Mouse (Mus musculus) lung, postnatal 0 days (tissue): Measurements from ENCODE around the gene Myo10. TPM values are rescaled to one million over a fixed set of nuclear protein-coding genes. Genes with fewer than 3 reads are reported as not detected.

Experiments used
- ATAC-seq: fragments of 200-750 bp; cut with Nextera tagmentation; 2 replicates; pipeline ENCODE4 v1.8.0; 2017; ENCODE audit warnings: moderate library complexity
- DNase-seq: peaks from one replicate; pipeline ENCODE4 v3.0.0-alpha.2; 2016; ENCODE audit warnings: low spot score
- H3K27ac ChIP-seq: fragments of 300-500 bp; sonication (generic); 2 replicates; pipeline ENCODE4 v1.5.1; 2014; ENCODE audit warnings: antibody characterized with exemption, mild to moderate bottlenecking, low read length, mixed read lengths
- H3K27me3 ChIP-seq: fragments of 300-500 bp; sonication (generic); replicated peaks from 2 replicates; pipeline ENCODE4 v1.6.1; 2014; ENCODE audit warnings: low read length, mixed read lengths; ENCODE audit not compliant: insufficient read depth
- H3K36me3 ChIP-seq: fragments of 300-500 bp; sonication (generic); 2 replicates; pipeline ENCODE4 v1.6.1; 2014; ENCODE audit warnings: low read length, mixed read lengths; ENCODE audit not compliant: insufficient read depth
- H3K4me1 ChIP-seq: fragments of 300-500 bp; sonication (generic); 2 replicates; pipeline ENCODE4 v1.6.1; 2014; ENCODE audit warnings: antibody characterized with exemption, low read depth, low read length, mixed read lengths; ENCODE audit not compliant: insufficient read depth
- H3K4me2 ChIP-seq: fragments of 300-500 bp; sonication (generic); replicated peaks from 2 replicates; pipeline ENCODE4 v1.6.1; 2014; ENCODE audit warnings: low read depth, mild to moderate bottlenecking, low read length, moderate library complexity, mixed read lengths
- H3K4me3 ChIP-seq: fragments of 300-500 bp; sonication (generic); 2 replicates; pipeline ENCODE4 v1.5.1; 2014; ENCODE audit warnings: low read depth, low read length
- H3K9ac ChIP-seq: fragments of 300-500 bp; sonication (generic); replicated peaks from 2 replicates; pipeline ENCODE4 v1.6.1; 2014; ENCODE audit warnings: low read depth, mild to moderate bottlenecking
- H3K9me3 ChIP-seq: fragments of 300-500 bp; sonication (generic); 2 replicates; pipeline ENCODE4 v1.6.1; 2016; ENCODE audit warnings: low read length, mixed read lengths
- CTCF ChIP-seq: IDR thresholded peaks from 2 replicates; pipeline ENCODE4 v1.5.1; 2016; ENCODE audit warnings: antibody characterized with exemption, mild to moderate bottlenecking
- EP300 ChIP-seq: IDR thresholded peaks from 2 replicates; pipeline ENCODE4 v1.6.1; 2016; ENCODE audit warnings: antibody characterized with exemption, mild to moderate bottlenecking, control low read depth
- WGBS: fragments of 180-500 bp; shearing (Covaris S2); extraction: QIAGEN DNeasy Blood & Tissue Kit; methylation state at CpG from one replicate; pipeline ENCODE4 v1.1.7; 2014; 5-methylcytosine and 5-hydroxymethylcytosine counted together
- polyA plus RNA-seq: library from polyadenylated mRNA; unstranded; fragments of >200 nt; fragmentation: Nextera tagmentation; extraction: Ambion mirVana; gene quantifications from 2 replicates; pipeline ENCODE4 v1.2.1, GENCODE M21; 2015

Gene Myo10
- polyA plus RNA-seq, 1 experiment from 2014 or later = 17.3 TPM

DNA sequence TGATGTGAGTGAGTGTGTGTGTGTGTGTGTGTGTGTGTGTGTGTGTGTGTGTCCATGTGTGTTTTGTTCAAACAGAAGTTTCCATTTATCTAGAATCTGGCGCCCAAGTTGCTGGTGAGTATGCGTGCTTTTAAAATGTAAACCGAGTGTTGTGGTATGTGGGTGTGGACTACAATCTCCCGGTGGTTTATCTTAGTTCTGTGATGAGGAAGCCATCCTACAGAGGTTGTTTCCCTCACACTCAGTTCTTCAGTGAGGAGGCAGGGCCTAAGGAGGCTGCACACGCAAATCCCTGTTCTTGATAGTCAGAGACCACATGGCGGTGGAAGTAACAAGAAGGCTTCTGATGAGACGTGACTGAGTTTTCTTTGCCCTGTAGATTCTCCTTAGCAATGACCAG lies 73.6 kb downstream of the Myo10 start:
- TF ChIP-seq CTCF (no peak), EP300 (no peak)
- ATAC-seq (peak; percentile 17; the same call in 1 of the 2 replicates), DNase-seq (no peak)
- Histone ChIP-seq H3K36me3 (no peaks in the 10 kb centered on the region), H3K4me1 (peaks cover 6% of the 10 kb centered on the region; the same call in 1 of the 2 replicates), H3K9ac (no peak overlapping the region), H3K4me2 (no peak overlapping the region), H3K9me3 (no peaks in the 10 kb centered on the region), H3K27me3 (no peaks in the 10 kb centered on the region), H3K27ac (no peak overlapping the region), H3K4me3 (no peak overlapping the region)
- WGBS = 54% methylated on average over 7 of the region's 7 CpGs

DNA sequence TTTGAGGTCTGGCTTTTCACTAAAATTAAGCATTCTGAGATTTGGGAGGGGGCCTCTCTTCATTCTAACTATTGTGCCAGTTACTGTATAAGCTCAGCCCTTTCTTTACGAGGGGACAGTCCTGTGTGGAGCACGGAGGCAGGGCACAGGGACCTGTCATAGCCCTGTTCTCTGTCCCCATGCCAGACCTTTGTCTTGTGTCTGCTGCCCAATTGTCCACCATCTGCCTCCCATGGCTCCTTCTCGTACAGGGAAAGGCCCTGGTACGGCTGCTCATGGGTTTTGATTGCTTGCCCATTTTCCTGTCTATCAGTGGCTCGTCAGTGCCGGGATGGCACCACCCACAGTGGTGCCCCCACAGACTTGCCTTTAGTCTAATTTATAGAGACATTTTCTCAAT lies 74.3 kb downstream of the Myo10 start:
- 98% methylated on average over 6 of the region's 6 CpGs for WGBS
- no peak for TF ChIP-seq EP300
- TF ChIP-seq CTCF = no peak

DNA sequence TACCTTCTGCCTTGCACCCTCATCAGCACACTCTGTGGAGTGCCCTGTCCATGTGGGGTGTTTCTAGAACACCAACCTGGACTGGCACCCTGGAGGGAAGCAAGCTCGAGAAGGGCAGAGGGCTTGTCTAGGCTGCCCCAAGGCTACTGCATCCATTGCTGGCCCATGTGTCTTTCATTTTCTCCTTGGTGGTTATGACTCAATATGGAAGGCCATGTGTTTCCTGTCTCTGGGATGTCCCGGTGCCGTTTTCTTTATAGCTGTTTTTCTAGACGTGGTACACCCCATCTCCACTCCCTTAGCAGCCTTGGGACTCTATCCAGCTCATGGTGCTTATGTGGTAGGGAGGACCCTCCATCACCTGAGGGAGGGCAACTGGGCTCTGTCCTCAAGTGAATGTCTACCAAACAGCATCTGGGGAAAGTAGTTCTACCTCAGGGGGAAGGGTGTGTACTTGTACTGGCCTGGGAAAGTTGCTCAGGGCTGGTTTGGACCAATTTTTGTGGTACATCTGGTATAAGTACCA lies 76.8 kb downstream of the Myo10 start:
- no peak overlapping the region for H3K9ac ChIP-seq
- H3K27ac ChIP-seq = no peak overlapping the region
- DNase-seq (no peak), ATAC-seq (no peak)
- no peaks in the 10 kb centered on the region for H3K9me3 ChIP-seq
- H3K36me3 ChIP-seq = 0 out of 2 replicates have a peak, but pooled peaks cover 3% of the 10 kb centered on the region
- no peak overlapping the region for H3K4me2 ChIP-seq
- no peak overlapping the region for H3K4me3 ChIP-seq
- WGBS = 69% methylated on average over 4 of the region's 4 CpGs
- H3K27me3 ChIP-seq = no peaks in the 10 kb centered on the region
- no peak for TF ChIP-seq CTCF
- no peak for TF ChIP-seq EP300
- 0 out of 2 replicates have a peak, but pooled peaks cover 2% of the 10 kb centered on the region for H3K4me1 ChIP-seq

More for the DNA sequence above, 74.3 kb downstream of the Myo10 start:
- DNase-seq = no peak
- no peak for ATAC-seq
- Histone ChIP-seq H3K9ac (no peak overlapping the region), H3K9me3 (no peaks in the 10 kb centered on the region), H3K4me1 (peaks cover 6% of the 10 kb centered on the region; the same call in 1 of the 2 replicates), H3K4me3 (no peak overlapping the region), H3K4me2 (no peak overlapping the region), H3K27ac (no peak overlapping the region), H3K36me3 (0 out of 2 replicates have a peak, but pooled peaks cover 3% of the 10 kb centered on the region), H3K27me3 (no peaks in the 10 kb centered on the region)

DNA sequence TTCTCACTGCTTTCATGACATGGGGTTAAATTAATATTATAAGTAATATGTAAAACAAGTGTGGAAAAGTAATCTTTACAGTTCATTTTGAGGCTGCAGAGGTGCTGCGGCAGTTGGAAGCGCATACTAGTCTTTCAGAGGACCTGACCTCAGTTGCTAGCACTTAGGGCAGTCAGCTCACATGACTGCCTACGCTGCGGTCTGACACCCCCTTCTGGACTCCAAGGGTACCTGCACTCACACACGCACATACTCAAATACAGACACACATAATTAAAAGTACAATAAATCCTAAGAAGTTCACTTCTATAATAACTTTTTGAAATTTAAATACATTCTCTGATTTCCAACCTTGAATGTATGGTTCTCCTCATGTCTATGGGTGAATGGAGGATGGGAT lies 80.3 kb downstream of the Myo10 start:
- over 99% methylated on average over 5 of the region's 5 CpGs for WGBS
- Histone ChIP-seq H3K4me3 (no peak overlapping the region), H3K9me3 (no peaks in the 10 kb centered on the region), H3K9ac (no peak overlapping the region), H3K27me3 (no peaks in the 10 kb centered on the region), H3K36me3 (0 out of 2 replicates have a peak, but pooled peaks cover 3% of the 10 kb centered on the region), H3K27ac (no peak overlapping the region), H3K4me1 (no peaks in the 10 kb centered on the region), H3K4me2 (no peak overlapping the region)
- DNase-seq = no peak
- TF ChIP-seq CTCF (peak; percentile 7; the same call in 1 of the 2 replicates), EP300 (no peak)
- ATAC-seq = no peak

DNA sequence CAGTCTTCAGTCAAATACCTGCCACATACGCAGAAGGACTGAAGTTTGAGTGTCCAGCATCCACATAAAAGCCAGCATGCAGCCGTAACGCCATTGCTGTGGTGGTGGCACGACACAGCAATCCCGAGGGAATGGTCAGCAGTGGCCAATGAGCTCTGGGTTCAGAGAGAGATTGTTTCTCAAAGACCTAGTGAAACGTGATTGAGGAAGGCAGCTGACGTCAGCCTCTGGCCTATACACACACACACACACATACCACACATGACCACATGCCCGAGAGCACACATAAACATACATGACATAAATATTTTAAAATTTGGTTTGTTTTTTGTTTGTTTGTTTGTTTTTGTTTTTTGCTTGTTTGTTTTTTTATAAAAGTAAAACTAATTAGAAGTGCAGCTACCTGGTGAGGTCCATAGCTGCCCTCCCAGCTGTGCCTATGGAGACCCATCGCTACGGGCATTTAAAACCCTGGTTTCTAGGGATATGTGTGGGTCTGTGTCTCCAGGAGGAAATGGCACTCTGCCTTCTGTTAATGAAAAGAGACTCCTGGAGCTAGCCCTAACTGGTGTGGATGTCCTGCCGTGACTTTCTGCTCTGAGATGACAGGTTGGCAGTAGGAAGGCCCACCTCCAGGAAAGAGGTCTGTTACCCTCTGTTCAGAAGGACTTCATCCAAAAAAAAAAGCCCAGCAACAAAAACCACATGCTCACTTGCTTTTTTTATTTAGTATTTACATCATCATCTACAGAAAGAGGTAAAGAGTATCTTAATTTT lies 82.7 kb downstream of the Myo10 start:
- Histone ChIP-seq H3K4me1 (no peaks in the 10 kb centered on the region), H3K27me3 (no peaks in the 10 kb centered on the region), H3K9ac (no peak overlapping the region), H3K36me3 (0 out of 2 replicates have a peak, but pooled peaks cover 3% of the 10 kb centered on the region), H3K9me3 (no peaks in the 10 kb centered on the region), H3K27ac (no peak overlapping the region), H3K4me3 (no peak overlapping the region), H3K4me2 (no peak overlapping the region)
- ATAC-seq (no peak), DNase-seq (no peak)
- 79% methylated on average over 11 of the region's 11 CpGs for WGBS
- TF ChIP-seq EP300 = no peak
- no peak for TF ChIP-seq CTCF

DNA sequence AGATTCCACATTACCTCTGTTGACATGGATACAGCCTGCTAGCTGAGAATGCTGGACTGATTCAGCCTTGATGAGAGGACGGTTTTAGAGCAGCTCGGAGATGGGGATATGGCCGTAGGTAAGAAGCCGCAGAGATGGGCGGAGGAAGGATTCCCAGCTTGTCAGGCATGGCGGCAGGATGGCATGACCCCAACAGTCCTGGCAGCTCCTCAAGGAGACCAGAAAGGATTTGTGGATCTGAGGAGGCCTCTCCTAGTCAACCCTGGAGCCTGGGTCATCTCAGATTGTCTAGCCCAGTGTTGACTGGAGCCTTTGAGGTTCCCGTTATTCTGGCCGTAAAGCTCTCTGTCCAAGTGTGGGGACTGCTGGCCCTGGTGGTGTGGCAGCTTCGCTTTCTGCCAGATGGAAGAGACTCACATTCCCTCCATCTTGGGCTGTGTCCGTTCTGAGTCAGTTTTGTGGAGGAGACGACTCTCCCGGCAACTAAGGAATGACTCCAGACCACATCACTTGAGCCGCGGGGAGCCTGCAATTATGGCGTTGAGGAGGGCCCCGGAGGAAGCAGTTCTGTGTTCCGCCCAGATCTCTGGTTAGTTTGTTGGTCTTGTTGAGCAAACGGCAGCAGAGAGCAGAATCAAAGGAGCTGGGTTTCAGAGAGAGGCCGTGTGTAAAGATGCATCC lies 84.7 kb downstream of the Myo10 start:
- H3K27me3 ChIP-seq = no peaks in the 10 kb centered on the region
- DNase-seq (no peak), ATAC-seq (no peak)
- no peak overlapping the region for H3K27ac ChIP-seq
- WGBS = 76% methylated on average over 19 of the region's 19 CpGs
- no peak for TF ChIP-seq CTCF
- TF ChIP-seq EP300 = no peak
- H3K36me3 ChIP-seq = no peaks in the 10 kb centered on the region
- H3K4me1 ChIP-seq = no peaks in the 10 kb centered on the region
- H3K9me3 ChIP-seq = no peaks in the 10 kb centered on the region
- no peak overlapping the region for H3K9ac ChIP-seq
- H3K4me2 ChIP-seq = no peak overlapping the region
- no peak overlapping the region for H3K4me3 ChIP-seq
